Comparison of ENCODE assay signal across 23 mouse cellular contexts in genomic region chr10:118622131-118622530, GRCm38 (mm10).
DNase-seq lines count a peak whose midpoint lies in the region; ATAC-seq and TF ChIP-seq lines count a peak whose summit lies in the region.
"Had no signal": no experiment of that assay in that cellular context is flagged by ENCODE, and none has a peak within 500 bp of the region (broad histone marks: within the 10 kb centered on the region; RNA-seq: fewer than 3 reads in every experiment).

No protein-coding gene starts in this region.

- H3K27ac ChIP-seq in liver, adult 2 months (replicated peaks; ENCODE audit: insufficient read depth, low read depth, low read length), result no peak overlapping the region
- H3K27ac ChIP-seq in liver, embryonic 11.5 days (ENCODE audit: low read depth, low read length), result no peak overlapping the region
- H3K27ac ChIP-seq in midbrain, embryonic 11.5 days (ENCODE audit: low read depth, low read length), result no peak overlapping the region
- no peak overlapping the region for H3K27ac ChIP-seq in midbrain, embryonic 10.5 days (replicated peaks)
- H3K27ac ChIP-seq: forebrain, embryonic 10.5 days; forebrain, embryonic 13.5 days; gastrocnemius, adult 2 months; heart, adult 2 months; heart, embryonic 10.5 days; hindbrain, embryonic 12.5 days; hindbrain, embryonic 15.5 days had no signal

- WGBS in liver, adult 2 months, result 70% methylated on average over 6 of the region's 6 CpGs
- WGBS in liver, embryonic 11.5 days, result 81% methylated on average over 6 of the region's 6 CpGs
- WGBS in midbrain, embryonic 11.5 days, result 86% methylated on average over 6 of the region's 6 CpGs
- 83% methylated on average over 6 of the region's 6 CpGs for WGBS in midbrain, embryonic 10.5 days

- no peaks in the 10 kb centered on the region for H3K36me3 ChIP-seq in liver, adult 2 months (ENCODE audit: control insufficient read depth, insufficient read depth, low read length)
- no peaks in the 10 kb centered on the region for H3K36me3 ChIP-seq in liver, embryonic 11.5 days (ENCODE audit: control insufficient read depth, insufficient read depth, low read length)
- no peaks in the 10 kb centered on the region for H3K36me3 ChIP-seq in midbrain, embryonic 11.5 days (ENCODE audit: control insufficient read depth, insufficient read depth, low read length)
- no peaks in the 10 kb centered on the region for H3K36me3 ChIP-seq in midbrain, embryonic 10.5 days
- H3K36me3 ChIP-seq: forebrain, embryonic 10.5 days; heart, embryonic 10.5 days; hindbrain, embryonic 12.5 days; hindbrain, embryonic 15.5 days had no signal

- no peaks in the 10 kb centered on the region for H3K27me3 ChIP-seq in liver, adult 2 months (ENCODE audit: control insufficient read depth, insufficient read depth, low read length)
- H3K27me3 ChIP-seq in liver, embryonic 11.5 days (replicated peaks; ENCODE audit: control insufficient read depth, insufficient read depth, low read length), result no peaks in the 10 kb centered on the region
- H3K27me3 ChIP-seq in midbrain, embryonic 11.5 days (ENCODE audit: control insufficient read depth, insufficient read depth, low read length), result no peaks in the 10 kb centered on the region
- H3K27me3 ChIP-seq in midbrain, embryonic 10.5 days (ENCODE audit: low read depth, poor library complexity, severe bottlenecking), result no peaks in the 10 kb centered on the region
- H3K27me3 ChIP-seq: forebrain, embryonic 13.5 days; hindbrain, embryonic 12.5 days; hindbrain, embryonic 15.5 days had no signal

- TF ChIP-seq CTCF in liver, adult 2 months (IDR thresholded peaks at IDR 0.05; ENCODE audit: low read depth, low read length), result no peak

- no peaks in the 10 kb centered on the region for H3K9me3 ChIP-seq in liver, embryonic 11.5 days (ENCODE audit: control insufficient read depth, low read length)
- no peaks in the 10 kb centered on the region for H3K9me3 ChIP-seq in midbrain, embryonic 11.5 days (ENCODE audit: control insufficient read depth, low read length)
- no peaks in the 10 kb centered on the region for H3K9me3 ChIP-seq in midbrain, embryonic 10.5 days (replicated peaks)
- H3K9me3 ChIP-seq: forebrain, embryonic 10.5 days; forebrain, embryonic 13.5 days; heart, embryonic 10.5 days; hindbrain, embryonic 12.5 days; hindbrain, embryonic 15.5 days had no signal

- H3K9ac ChIP-seq in liver, adult 2 months (ENCODE audit: low read depth, low read length), result no peak overlapping the region
- no peak overlapping the region for H3K9ac ChIP-seq in liver, embryonic 11.5 days (ENCODE audit: low read depth, low read length)
- no peak overlapping the region for H3K9ac ChIP-seq in midbrain, embryonic 11.5 days (ENCODE audit: low read length)
- H3K9ac ChIP-seq: forebrain, embryonic 13.5 days; hindbrain, embryonic 12.5 days; hindbrain, embryonic 15.5 days had no signal

- no peak for TF ChIP-seq POLR2A in liver, adult 2 months (IDR thresholded peaks at IDR 0.05; ENCODE audit: extremely low read depth, insufficient read depth, low read length)

- no peak overlapping the region for H3K4me3 ChIP-seq in liver, adult 2 months (ENCODE audit: insufficient read depth, low read depth, low read length)
- no peak overlapping the region for H3K4me3 ChIP-seq in liver, embryonic 11.5 days (ENCODE audit: low read depth, low read length)
- no peak overlapping the region for H3K4me3 ChIP-seq in midbrain, embryonic 11.5 days (ENCODE audit: low read depth, low read length)
- H3K4me3 ChIP-seq in midbrain, embryonic 10.5 days, result no peak overlapping the region
- H3K4me3 ChIP-seq: forebrain, embryonic 10.5 days; forebrain, embryonic 13.5 days; gastrocnemius, adult 2 months; heart, adult 2 months; heart, embryonic 10.5 days; hindbrain, embryonic 12.5 days; hindbrain, embryonic 15.5 days had no signal

- H3K4me2 ChIP-seq in liver, embryonic 11.5 days, result no peak overlapping the region
- no peak overlapping the region for H3K4me2 ChIP-seq in midbrain, embryonic 11.5 days
- H3K4me2 ChIP-seq: forebrain, embryonic 13.5 days; hindbrain, embryonic 12.5 days; hindbrain, embryonic 15.5 days had no signal

- no peak for ATAC-seq in liver, embryonic 11.5 days (replicated peaks; ENCODE audit: low FRiP score)
- ATAC-seq in midbrain, embryonic 11.5 days (ENCODE audit: low FRiP score), result no peak
- ATAC-seq in megakaryocyte progenitor cell, adult 5-6 weeks (replicated peaks; ENCODE audit: poor library complexity), result 0 out of 2 replicates have a peak, but pooled peaks have one; percentile 29
- ATAC-seq: CD4-positive, CD25-positive, alpha-beta regulatory T cell, adult 4 months; forebrain, embryonic 13.5 days; forebrain, embryonic 16.5 days had no signal

- no peaks in the 10 kb centered on the region for H3K79me2 ChIP-seq in liver, adult 2 months (ENCODE audit: control insufficient read depth, insufficient read depth, low read length)

- no peaks in the 10 kb centered on the region for H3K4me1 ChIP-seq in liver, adult 2 months (ENCODE audit: control insufficient read depth, insufficient read depth, low read length)
- no peaks in the 10 kb centered on the region for H3K4me1 ChIP-seq in liver, embryonic 11.5 days (replicated peaks; ENCODE audit: control insufficient read depth, insufficient read depth, low read length)
- H3K4me1 ChIP-seq in midbrain, embryonic 11.5 days (ENCODE audit: control insufficient read depth, insufficient read depth, low read length), result no peaks in the 10 kb centered on the region
- no peaks in the 10 kb centered on the region for H3K4me1 ChIP-seq in midbrain, embryonic 10.5 days
- H3K4me1 ChIP-seq: forebrain, embryonic 10.5 days; forebrain, embryonic 13.5 days; hindbrain, embryonic 12.5 days; hindbrain, embryonic 15.5 days had no signal

- DNase-seq in liver, adult 2 months (ENCODE audit: extremely low read depth, low read depth, low spot score), result peak; percentile 28
- no peak for DNase-seq in liver, embryonic 11.5 days (ENCODE audit: low spot score)
- peak; percentile 9 for DNase-seq in lung, postnatal 14 days
- DNase-seq in lung, adult 18-20 months, result no peak
- DNase-seq in midbrain, embryonic 11.5 days (ENCODE audit: low spot score, missing footprints), result peak; percentile 71
- no peak for DNase-seq in midbrain, embryonic 10.5 days (ENCODE audit: low spot score)
- no peak for DNase-seq in gastrocnemius, adult 18-20 months (ENCODE audit: low spot score)
- DNase-seq: adrenal gland, adult 8-10 months; adrenal gland, postnatal 25 days; cerebellum, adult 18-20 months; cerebellum, adult 9-10 months; cerebellum, postnatal 14 days; gastrocnemius, adult 2 months; gastrocnemius, postnatal 14 days; heart, adult 2 months had no signal

Comparison
In these comparisons a context has a peak if more than half of its experiments do, and no peak if none do; other contexts are left out.
1. DNase-seq: peak in liver, adult 2 months (single experiment), lung, postnatal 14 days (single experiment) and midbrain, embryonic 11.5 days (single experiment); none in liver, embryonic 11.5 days (single experiment), lung, adult 18-20 months (0 of 2), midbrain, embryonic 10.5 days (single experiment) and gastrocnemius, adult 18-20 months (single experiment).